Mouse (Mus musculus) hindbrain, postnatal 0 days (tissue): Measurements from ENCODE around the gene Lmo7. TPM values are rescaled to one million over a fixed set of nuclear protein-coding genes. Genes with fewer than 3 reads are reported as not detected.

ENCODE experiments used
- ATAC-seq: fragments of 200-750 bp; cut with Nextera tagmentation; 2 replicates; pipeline ENCODE4 v1.8.0; 2017; ENCODE audit warnings: mild to moderate bottlenecking, moderate TSS enrichment, moderate library complexity
- DNase-seq: peaks from one replicate; pipeline ENCODE4 v3.0.0-alpha.2; 2015; ENCODE audit warnings: low spot score
- H3K27ac ChIP-seq: fragments of 300-500 bp; sonication (generic); 2 replicates; pipeline ENCODE4 v1.5.1; 2014; ENCODE audit warnings: mild to moderate bottlenecking
- H3K27me3 ChIP-seq: fragments of 300-500 bp; sonication (generic); 2 replicates; pipeline ENCODE4 v1.6.1; 2014; ENCODE audit warnings: low read length, mixed read lengths; ENCODE audit not compliant: insufficient read depth
- H3K36me3 ChIP-seq: fragments of 300-500 bp; sonication (generic); 2 replicates; pipeline ENCODE4 v1.6.1; 2014; ENCODE audit warnings: low read length, mixed read lengths; ENCODE audit not compliant: insufficient read depth
- H3K4me1 ChIP-seq: fragments of 300-500 bp; sonication (generic); 2 replicates; pipeline ENCODE4 v1.6.1; 2014; ENCODE audit warnings: antibody characterized with exemption, low read length, mixed read lengths; ENCODE audit not compliant: insufficient read depth
- H3K4me2 ChIP-seq: fragments of 300-500 bp; sonication (generic); 2 replicates; pipeline ENCODE4 v1.6.1; 2014; ENCODE audit warnings: low read depth, mild to moderate bottlenecking, low read length, moderate library complexity, mixed read lengths
- H3K4me3 ChIP-seq: fragments of 300-500 bp; sonication (generic); 2 replicates; pipeline ENCODE4 v1.5.1; 2014; ENCODE audit warnings: low read length
- H3K9ac ChIP-seq: fragments of 300-500 bp; sonication (generic); replicated peaks from 2 replicates; pipeline ENCODE4 v1.6.1; 2014; ENCODE audit warnings: mild to moderate bottlenecking, low read length, moderate library complexity, mixed read lengths
- H3K9me3 ChIP-seq: fragments of 300-500 bp; sonication (generic); 2 replicates; pipeline ENCODE4 v1.6.1; 2016; ENCODE audit warnings: low read length, mixed read lengths
- CTCF ChIP-seq: IDR thresholded peaks from 2 replicates; pipeline ENCODE4 v1.5.1; 2016; ENCODE audit warnings: antibody characterized with exemption, control low read depth, low read depth
- WGBS: fragments of 180-500 bp; shearing (Covaris S2); extraction: QIAGEN DNeasy Blood & Tissue Kit; methylation state at CpG from one replicate; pipeline ENCODE4 v1.1.7; 2014; 5-methylcytosine and 5-hydroxymethylcytosine counted together
- polyA plus RNA-seq: library from polyadenylated mRNA; unstranded; fragments of >200 nt; fragmentation: Nextera tagmentation; extraction: Ambion mirVana; gene quantifications from 2 replicates; pipeline ENCODE4 v1.2.1, GENCODE M21; 2015
- total RNA-seq: library from RNA; depleted of rRNA; stranded (reverse); fragments of >200 nt; gene quantifications from 2 replicates; pipeline ENCODE4 v1.2.3, GENCODE M21; 2014

Gene Lmo7
- total and polyA plus RNA-seq, 2 experiments from 2014 or later, result 2.3 to 10.6 TPM

- H3K4me1 ChIP-seq, result no peaks in the 10 kb centered on the region
- H3K4me2 ChIP-seq, result no peak overlapping the region
- no peak for TF ChIP-seq CTCF
- no peak overlapping the region for H3K9ac ChIP-seq
- 82% methylated on average over 17 of the region's 17 CpGs for WGBS
- DNase-seq (no peak), ATAC-seq (no peak)
- H3K4me3 ChIP-seq, result no peak overlapping the region
- no peaks in the 10 kb centered on the region for H3K27me3 ChIP-seq
- H3K36me3 ChIP-seq, result no peaks in the 10 kb centered on the region
- H3K27ac ChIP-seq, result no peak overlapping the region
- H3K9me3 ChIP-seq, result no peaks in the 10 kb centered on the region
Observed at GRCm38 (mm10) chr14:101843443-101843842, 113.7 kb downstream of the Lmo7 start.

- no peak overlapping the region for H3K4me2 ChIP-seq
- no peak for TF ChIP-seq CTCF
- WGBS, result 73% methylated on average over 7 of the region's 7 CpGs
- no peaks in the 10 kb centered on the region for H3K9me3 ChIP-seq
- no peak overlapping the region for H3K4me3 ChIP-seq
- H3K27me3 ChIP-seq, result no peaks in the 10 kb centered on the region
- H3K9ac ChIP-seq, result no peak overlapping the region
- no peak for ATAC-seq
- H3K36me3 ChIP-seq, result no peaks in the 10 kb centered on the region
- H3K4me1 ChIP-seq, result no peaks in the 10 kb centered on the region
- DNase-seq, result no peak
- no peak overlapping the region for H3K27ac ChIP-seq
Observed at GRCm38 (mm10) chr14:101844467-101844866, 114.7 kb downstream of the Lmo7 start.

- no peak for TF ChIP-seq CTCF
- Histone ChIP-seq H3K36me3 (no peaks in the 10 kb centered on the region), H3K4me2 (no peak overlapping the region), H3K9ac (no peak overlapping the region), H3K27me3 (no peaks in the 10 kb centered on the region), H3K9me3 (no peaks in the 10 kb centered on the region), H3K4me3 (no peak overlapping the region), H3K27ac (no peak overlapping the region), H3K4me1 (no peaks in the 10 kb centered on the region)
- WGBS, result 77% methylated on average over 8 of the region's 8 CpGs
- DNase-seq (no peak), ATAC-seq (no peak)
Observed at GRCm38 (mm10) chr14:101846097-101846882, 116.5 kb downstream of the Lmo7 start.

- no peak overlapping the region for H3K4me3 ChIP-seq
- ATAC-seq, result no peak
- no peak overlapping the region for H3K27ac ChIP-seq
- no peaks in the 10 kb centered on the region for H3K27me3 ChIP-seq
- 89% methylated on average over 7 of the region's 7 CpGs for WGBS
- no peaks in the 10 kb centered on the region for H3K9me3 ChIP-seq
- H3K4me2 ChIP-seq, result no peak overlapping the region
- no peak for TF ChIP-seq CTCF
- H3K9ac ChIP-seq, result no peak overlapping the region
- no peak for DNase-seq
- H3K36me3 ChIP-seq, result no peaks in the 10 kb centered on the region
- no peaks in the 10 kb centered on the region for H3K4me1 ChIP-seq
Observed at GRCm38 (mm10) chr14:101847520-101847919, 117.8 kb downstream of the Lmo7 start.

GRCm38 (mm10) chr14:101852584-101853195 is 122.9 kb downstream of the Lmo7 start:
- Histone ChIP-seq H3K4me1 (no peaks in the 10 kb centered on the region), H3K36me3 (no peaks in the 10 kb centered on the region), H3K27ac (no peak overlapping the region), H3K9me3 (no peaks in the 10 kb centered on the region), H3K4me2 (no peak overlapping the region), H3K4me3 (no peak overlapping the region), H3K27me3 (no peaks in the 10 kb centered on the region), H3K9ac (no peak overlapping the region)
- no peak for ATAC-seq
- no peak for TF ChIP-seq CTCF
- no peak for DNase-seq
- 88% methylated on average over 6 of the region's 6 CpGs for WGBS

- ATAC-seq (no peak), DNase-seq (no peak)
- H3K4me1 ChIP-seq, result no peaks in the 10 kb centered on the region
- no peak for TF ChIP-seq CTCF
- no peak overlapping the region for H3K4me2 ChIP-seq
- H3K27me3 ChIP-seq, result no peaks in the 10 kb centered on the region
- no peak overlapping the region for H3K27ac ChIP-seq
- 94% methylated on average over 1 of the region's 1 CpGs for WGBS
- no peaks in the 10 kb centered on the region for H3K36me3 ChIP-seq
- no peaks in the 10 kb centered on the region for H3K9me3 ChIP-seq
- no peak overlapping the region for H3K4me3 ChIP-seq
- no peak overlapping the region for H3K9ac ChIP-seq
Observed at GRCm38 (mm10) chr14:101853207-101853606, 123.5 kb downstream of the Lmo7 start.

GRCm38 (mm10) chr14:101853722-101854121 is 124.0 kb downstream of the Lmo7 start:
- Histone ChIP-seq H3K9me3 (no peaks in the 10 kb centered on the region), H3K9ac (no peak overlapping the region), H3K27me3 (no peaks in the 10 kb centered on the region), H3K36me3 (no peaks in the 10 kb centered on the region), H3K4me3 (no peak overlapping the region), H3K4me2 (no peak overlapping the region), H3K4me1 (no peaks in the 10 kb centered on the region), H3K27ac (no peak overlapping the region)
- no peak for DNase-seq
- TF ChIP-seq CTCF, result no peak
- ATAC-seq, result no peak
- 82% methylated on average over 4 of the region's 4 CpGs for WGBS
